Mouse (Mus musculus): ENCODE measurements at regions not wholly inside any gene's neighbourhood (a gene's known extent, or its start where the extent isn't known, plus 50 kb on each side); places are given as distances from the start of the nearest gene placed in this dataset.

GRCm38 (mm10) chr14:120831397-120831796 lies 79.6 kb upstream of the Ipo5 start:
- no peak for DNase-seq (ENCODE audit: low spot score in 2 of 2)
- Histone ChIP-seq H3K4me3 (no peak overlapping the region), H3K27ac (peak overlapping the region; percentile 91)
- TF ChIP-seq CTCF (conservative IDR thresholded peaks at IDR 0.05): no peak

GRCm38 (mm10) chr14:120831847-120832613 lies 79.0 kb upstream of the Ipo5 start:
- Histone ChIP-seq H3K27ac (peak overlapping the region; percentile 91), H3K4me3 (peak overlapping the region; percentile 61)
- peak; percentile 89 to 91 for DNase-seq (ENCODE audit: low spot score in 2 of 2)
- TF ChIP-seq CTCF (conservative IDR thresholded peaks at IDR 0.05): peak; percentile 97

DNA sequence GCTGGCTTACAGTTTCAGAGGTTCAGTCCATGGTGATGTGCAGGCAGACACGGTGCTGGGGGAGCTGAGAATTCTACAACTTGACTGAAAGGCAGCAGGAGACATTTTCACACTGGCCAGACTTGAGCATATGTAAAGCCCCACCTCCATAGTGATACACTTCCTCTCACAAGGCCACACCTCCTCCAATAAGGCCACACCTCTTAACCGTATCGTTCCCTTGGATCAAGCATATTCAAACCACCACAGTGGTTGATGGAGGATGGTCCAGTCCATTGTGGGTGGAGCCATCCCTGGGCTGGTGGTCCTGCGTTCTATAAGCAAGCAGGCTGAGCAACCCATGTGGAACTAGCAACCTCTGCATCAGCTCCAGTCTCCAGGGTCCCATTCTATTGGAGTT lies 76.2 kb upstream of the Ipo5 start:
- no peak overlapping the region for H3K4me3 ChIP-seq
- no peak for TF ChIP-seq CTCF (conservative IDR thresholded peaks at IDR 0.05)
- no peak for DNase-seq (ENCODE audit: low spot score in 2 of 2)
- H3K27ac ChIP-seq: no peak overlapping the region

DNA sequence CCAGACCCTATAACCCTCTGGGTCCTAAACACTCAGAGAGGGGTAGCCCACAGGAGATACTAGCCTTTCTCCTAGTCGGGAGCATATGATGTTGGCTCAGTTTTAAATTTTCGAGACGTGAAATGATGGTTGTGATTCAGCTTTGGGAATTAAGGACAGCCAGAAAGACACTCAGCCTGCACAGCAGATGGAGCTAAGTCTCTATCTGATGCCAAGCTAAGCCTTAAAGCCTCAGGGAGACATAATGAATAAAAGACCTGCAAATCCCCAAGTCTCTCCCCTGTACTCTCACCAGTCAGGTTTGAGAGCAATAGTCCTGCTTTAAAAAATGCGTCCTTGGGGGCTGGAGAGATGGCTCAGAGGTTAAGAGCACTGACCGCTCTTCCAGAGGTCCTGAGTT lies 75.3 kb upstream of the Ipo5 start:
- H3K27ac ChIP-seq: no peak overlapping the region
- TF ChIP-seq CTCF (conservative IDR thresholded peaks at IDR 0.05): peak; percentile 70
- peak; percentile 25 to 44 for DNase-seq (ENCODE audit: low spot score in 2 of 2)

GRCm38 (mm10) chr14:120836535-120837316 lies 74.3 kb upstream of the Ipo5 start:
- no peak overlapping the region for H3K4me3 ChIP-seq
- TF ChIP-seq CTCF (conservative IDR thresholded peaks at IDR 0.05): no peak
- H3K27ac ChIP-seq: no peak overlapping the region
- DNase-seq (ENCODE audit: low spot score in 2 of 2): no peak

More for the DNA sequence above, 75.3 kb upstream of the Ipo5 start:
- H3K4me3 ChIP-seq: no peak overlapping the region

- peak; percentile 57 for TF ChIP-seq CTCF (conservative IDR thresholded peaks at IDR 0.05)
- H3K27ac ChIP-seq: no peak overlapping the region
- no peak for DNase-seq (ENCODE audit: low spot score in 2 of 2)
- no peak overlapping the region for H3K4me3 ChIP-seq
These were observed 70.1 kb upstream of the Ipo5 start for GRCm38 (mm10) chr14:120840900-120841299.

DNA sequence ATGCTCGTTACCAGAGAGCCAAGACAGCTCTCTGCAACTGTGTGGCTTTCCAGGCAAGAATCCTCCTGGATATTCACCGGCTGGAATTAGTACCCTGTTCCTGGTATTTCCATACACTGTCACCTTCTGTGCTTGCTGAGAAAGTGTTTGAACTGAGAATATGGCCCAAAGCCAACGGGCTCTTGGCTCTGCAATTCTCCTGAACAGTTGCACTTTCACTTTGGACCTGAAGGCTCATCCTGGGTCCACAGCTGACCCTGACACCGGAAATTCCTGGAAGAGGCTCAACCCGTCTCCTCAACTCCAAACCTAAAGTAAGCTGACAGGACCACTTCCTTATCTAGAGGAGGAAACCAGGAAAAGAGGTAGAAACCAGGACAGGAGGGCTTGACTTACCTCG lies 69.7 kb upstream of the Ipo5 start:
- TF ChIP-seq CTCF (conservative IDR thresholded peaks at IDR 0.05): no peak
- Histone ChIP-seq H3K4me3 (no peak overlapping the region), H3K27ac (no peak overlapping the region)
- no peak for DNase-seq (ENCODE audit: low spot score in 2 of 2)

DNA sequence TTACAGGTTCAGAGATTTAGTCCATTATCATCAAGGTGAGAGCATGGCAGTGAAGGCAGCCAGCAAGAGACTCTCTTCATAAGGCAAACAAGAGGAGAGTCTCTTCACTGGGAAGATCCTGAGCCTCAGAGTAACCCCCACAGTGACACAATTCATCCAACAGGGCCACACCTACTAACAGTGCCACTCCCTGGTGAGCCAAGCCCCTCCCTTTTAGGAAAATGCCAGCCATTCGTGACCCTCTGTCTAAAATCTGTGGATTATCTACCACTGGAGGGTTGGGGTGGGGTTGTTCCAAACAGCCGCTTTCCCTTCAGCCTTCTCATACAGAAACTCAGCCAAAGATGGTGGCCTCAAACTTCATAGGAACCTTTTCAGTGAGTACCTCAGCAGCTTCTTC lies 65.9 kb upstream of the Ipo5 start:
- no peak overlapping the region for H3K27ac ChIP-seq
- TF ChIP-seq CTCF (conservative IDR thresholded peaks at IDR 0.05): no peak
- H3K4me3 ChIP-seq: no peak overlapping the region
- DNase-seq (ENCODE audit: low spot score in 2 of 2): no peak

GRCm38 (mm10) chr14:120846073-120846850 lies 64.8 kb upstream of the Ipo5 start:
- TF ChIP-seq CTCF (conservative IDR thresholded peaks at IDR 0.05): no peak
- Histone ChIP-seq H3K4me3 (no peak overlapping the region), H3K27ac (no peak overlapping the region)
- no peak for DNase-seq (ENCODE audit: low spot score in 2 of 2)

DNA sequence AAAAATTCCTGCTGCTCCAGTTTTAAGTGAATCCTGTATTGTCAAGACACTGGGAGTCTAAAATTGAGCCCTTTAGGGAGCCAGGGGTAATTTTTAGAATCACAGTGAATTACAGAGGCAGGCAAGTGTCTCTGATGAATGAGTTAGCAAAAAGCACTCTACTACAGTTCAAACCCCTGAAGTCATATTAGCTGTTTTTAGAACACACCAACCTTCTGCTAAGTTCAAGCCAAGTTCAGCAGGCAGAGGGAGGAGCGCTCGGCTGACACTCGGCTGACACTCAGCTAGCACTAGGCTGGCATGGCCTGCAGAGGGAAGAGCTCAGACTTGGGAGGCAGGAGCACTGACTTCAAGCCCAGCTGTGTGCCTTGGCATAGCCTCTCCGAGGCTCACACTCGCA lies 64.0 kb upstream of the Ipo5 start:
- H3K4me3 ChIP-seq: no peak overlapping the region
- TF ChIP-seq CTCF (conservative IDR thresholded peaks at IDR 0.05): no peak
- DNase-seq (ENCODE audit: low spot score in 2 of 2): no peak
- H3K27ac ChIP-seq: no peak overlapping the region

GRCm38 (mm10) chr14:120848083-120848951 lies 62.7 kb upstream of the Ipo5 start:
- H3K27ac ChIP-seq: peak overlapping the region; percentile 49; the same call in 1 of the 2 replicates

GRCm38 (mm10) chr14:120849159-120849558 lies 61.9 kb upstream of the Ipo5 start:
- no peak for TF ChIP-seq CTCF (conservative IDR thresholded peaks at IDR 0.05)
- DNase-seq (ENCODE audit: low spot score in 2 of 2): no peak
- H3K27ac ChIP-seq: peak overlapping the region; percentile 49; the same call in 1 of the 2 replicates
- H3K4me3 ChIP-seq: no peak overlapping the region; the same call in 1 of the 2 replicates

More at GRCm38 (mm10) chr14:120848083-120848951, 62.7 kb upstream of the Ipo5 start:
- H3K4me3 ChIP-seq: no peak overlapping the region; the same call in 1 of the 2 replicates
- TF ChIP-seq CTCF (conservative IDR thresholded peaks at IDR 0.05): no peak
- no peak for DNase-seq (ENCODE audit: low spot score in 2 of 2)

All from layer of hippocampus, adult 2 months (tissue).